Comparison of ENCODE assay signal across 8 mouse cellular contexts in the genomic region with DNA sequence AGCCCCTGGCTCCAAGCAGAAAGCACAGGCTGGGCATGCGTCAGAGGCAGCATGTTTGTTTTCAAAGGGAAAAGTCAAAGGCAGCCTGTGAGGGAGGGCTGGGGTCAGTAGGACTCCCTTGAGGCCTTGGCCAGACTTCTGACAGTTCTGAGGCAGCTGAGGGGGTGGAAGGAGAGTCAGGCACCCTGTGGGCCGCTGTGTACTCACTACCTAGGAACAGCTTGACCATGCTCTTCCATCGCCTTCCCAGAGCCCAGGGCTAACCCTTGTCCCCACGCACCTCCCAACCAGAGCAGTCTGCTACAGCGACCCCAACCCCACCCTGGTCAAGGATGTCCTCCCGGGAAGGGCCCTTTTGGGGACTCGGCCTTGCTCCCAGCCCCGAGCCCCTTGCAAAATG. TPM values are rescaled to one million over a fixed set of nuclear protein-coding genes. Genes with fewer than 3 reads are reported as not detected.
DNase-seq lines count a peak whose midpoint lies in the region; ATAC-seq lines count a peak whose summit lies in the region.

No protein-coding gene starts in this region.

- DNase-seq in kidney, adult 11 months, result peak; percentile 58
- no peak for DNase-seq in kidney, adult 18-20 months
- peak; percentile 37 for DNase-seq in limb, embryonic 10.5 days (ENCODE audit: low spot score)
- no peak for DNase-seq in retina, embryonic 14.5 days (ENCODE audit: low spot score)
- no peak for DNase-seq in frontal cortex, postnatal 25 days (ENCODE audit: low spot score in 2 of 2)
- no peak for DNase-seq in embryo, embryonic 11 days

- H3K36me3 ChIP-seq in forebrain, embryonic 13.5 days (ENCODE audit: poor library complexity, severe bottlenecking), result peaks cover 59% of the 10 kb centered on the region
- H3K36me3 ChIP-seq in limb, embryonic 10.5 days, result peaks cover 71% of the 10 kb centered on the region
- H3K36me3 ChIP-seq in midbrain, embryonic 16.5 days (ENCODE audit: control insufficient read depth, insufficient read depth, low read length), result peaks cover 20% of the 10 kb centered on the region; the same call in 1 of the 2 replicates

- H3K4me1 ChIP-seq in forebrain, embryonic 13.5 days, result peaks cover 41% of the 10 kb centered on the region
- H3K4me1 ChIP-seq in limb, embryonic 10.5 days, result peaks cover 52% of the 10 kb centered on the region
- H3K4me1 ChIP-seq in midbrain, embryonic 16.5 days (ENCODE audit: control insufficient read depth, insufficient read depth, low read length), result peaks cover 21% of the 10 kb centered on the region

- H3K27me3 ChIP-seq in forebrain, embryonic 13.5 days, result peaks cover 16% of the 10 kb centered on the region; the same call in 1 of the 2 replicates
- H3K27me3 ChIP-seq in limb, embryonic 10.5 days (ENCODE audit: low read depth, poor library complexity, severe bottlenecking), result no peaks in the 10 kb centered on the region
- H3K27me3 ChIP-seq in midbrain, embryonic 16.5 days (ENCODE audit: control insufficient read depth, insufficient read depth, low read depth, low read length), result no peaks in the 10 kb centered on the region; the same call in 1 of the 2 replicates

- no peaks in the 10 kb centered on the region for H3K9me3 ChIP-seq in forebrain, embryonic 13.5 days (replicated peaks)
- no peaks in the 10 kb centered on the region for H3K9me3 ChIP-seq in limb, embryonic 10.5 days (replicated peaks)
- no peaks in the 10 kb centered on the region for H3K9me3 ChIP-seq in midbrain, embryonic 16.5 days (replicated peaks; ENCODE audit: control insufficient read depth, low read length, poor library complexity, severe bottlenecking)

- no peak for ATAC-seq in forebrain, embryonic 13.5 days
- no peak for ATAC-seq in midbrain, embryonic 16.5 days

- peak overlapping the region; percentile 98 for H3K4me2 ChIP-seq in forebrain, embryonic 13.5 days
- H3K4me2 ChIP-seq in midbrain, embryonic 16.5 days (ENCODE audit: low read length), result peak overlapping the region; percentile 71; the same call in 1 of the 2 replicates

- WGBS in forebrain, embryonic 13.5 days, result 60% methylated on average over 8 of the region's 8 CpGs
- 52% methylated on average over 8 of the region's 8 CpGs for WGBS in limb, embryonic 10.5 days
- WGBS in midbrain, embryonic 16.5 days, result 55% methylated on average over 8 of the region's 8 CpGs

- no peak overlapping the region for H3K4me3 ChIP-seq in forebrain, embryonic 13.5 days
- peak overlapping the region; percentile 78; the same call in 1 of the 2 replicates for H3K4me3 ChIP-seq in limb, embryonic 10.5 days
- H3K4me3 ChIP-seq in midbrain, embryonic 16.5 days (ENCODE audit: low read depth, low read length), result no peak overlapping the region

- 0 out of 2 replicates have a peak overlapping the region, but pooled peaks have one; percentile 1 for H3K9ac ChIP-seq in forebrain, embryonic 13.5 days
- peak overlapping the region; percentile 7; the same call in 1 of the 2 replicates for H3K9ac ChIP-seq in midbrain, embryonic 16.5 days (ENCODE audit: low read depth, low read length)

- no peak overlapping the region for H3K27ac ChIP-seq in forebrain, embryonic 13.5 days
- peak overlapping the region; percentile 88 for H3K27ac ChIP-seq in limb, embryonic 10.5 days
- 0 out of 2 replicates have a peak overlapping the region, but pooled peaks have one; percentile 46 for H3K27ac ChIP-seq in midbrain, embryonic 16.5 days (ENCODE audit: low read length)

RNA-seq across cellular contexts. Expression of a gene that starts 1.0 kb away (rescaled TPM):
- polyA plus RNA-seq in forebrain, embryonic 13.5 days (2015; fragmentation: Nextera tagmentation; extraction: Ambion mirVana), result 87.1 and 105 TPM in 2 replicates
- 214 and 225 TPM in 2 replicates for polyA plus RNA-seq in limb, embryonic 10.5 days (2016; fragmentation: Nextera tagmentation; extraction: Ambion mirVana)
- polyA plus RNA-seq in midbrain, embryonic 16.5 days (2015; fragmentation: Nextera tagmentation; extraction: Ambion mirVana), result 155 and 171 TPM in 2 replicates

RNA-seq across cellular contexts. Expression of a gene that starts 15.5 kb away (rescaled TPM):
- 81.9 and 101 TPM in 2 replicates for polyA plus RNA-seq in forebrain, embryonic 13.5 days (2015; fragmentation: Nextera tagmentation; extraction: Ambion mirVana)
- 164 and 182 TPM in 2 replicates for polyA plus RNA-seq in limb, embryonic 10.5 days (2016; fragmentation: Nextera tagmentation; extraction: Ambion mirVana)
- polyA plus RNA-seq in midbrain, embryonic 16.5 days (2015; fragmentation: Nextera tagmentation; extraction: Ambion mirVana), result 151 and 173 TPM in 2 replicates

RNA-seq across cellular contexts. Expression of a gene that starts 22.8 kb away (rescaled TPM):
- 0.65 and 0.68 TPM in 2 replicates for polyA plus RNA-seq in forebrain, embryonic 13.5 days (2015; fragmentation: Nextera tagmentation; extraction: Ambion mirVana)
- 0.38 and 0.64 TPM in 2 replicates for polyA plus RNA-seq in limb, embryonic 10.5 days (2016; fragmentation: Nextera tagmentation; extraction: Ambion mirVana)
- polyA plus RNA-seq in midbrain, embryonic 16.5 days (2015; fragmentation: Nextera tagmentation; extraction: Ambion mirVana), result 0.64 and 0.97 TPM in 2 replicates

RNA-seq across cellular contexts. Expression of a gene that starts 39.1 kb away (rescaled TPM):
- 0.15 TPM in 1 of 2 replicates, not detected in the other for polyA plus RNA-seq in forebrain, embryonic 13.5 days (2015; fragmentation: Nextera tagmentation; extraction: Ambion mirVana)
- not detected in 2 replicates for polyA plus RNA-seq in limb, embryonic 10.5 days (2016; fragmentation: Nextera tagmentation; extraction: Ambion mirVana)
- 0.35 and 0.39 TPM in 2 replicates for polyA plus RNA-seq in midbrain, embryonic 16.5 days (2015; fragmentation: Nextera tagmentation; extraction: Ambion mirVana)

RNA-seq across cellular contexts. Expression of a gene that starts 53.9 kb away (rescaled TPM):
- polyA plus RNA-seq in forebrain, embryonic 13.5 days (2015; fragmentation: Nextera tagmentation; extraction: Ambion mirVana), result 16.5 and 16.6 TPM in 2 replicates
- polyA plus RNA-seq in limb, embryonic 10.5 days (2016; fragmentation: Nextera tagmentation; extraction: Ambion mirVana), result 20.9 and 26.1 TPM in 2 replicates
- polyA plus RNA-seq in midbrain, embryonic 16.5 days (2015; fragmentation: Nextera tagmentation; extraction: Ambion mirVana), result 16.7 and 19.2 TPM in 2 replicates

Comparison
In these comparisons a context has a peak if more than half of its experiments do, and no peak if none do; other contexts are left out.
1. DNase-seq: peak in kidney, adult 11 months (single experiment) and limb, embryonic 10.5 days (single experiment); none in kidney, adult 18-20 months (single experiment), retina, embryonic 14.5 days (single experiment), frontal cortex, postnatal 25 days (0 of 2) and embryo, embryonic 11 days (single experiment).